Mouse (Mus musculus): ENCODE data around the gene Peak1.

DNA sequence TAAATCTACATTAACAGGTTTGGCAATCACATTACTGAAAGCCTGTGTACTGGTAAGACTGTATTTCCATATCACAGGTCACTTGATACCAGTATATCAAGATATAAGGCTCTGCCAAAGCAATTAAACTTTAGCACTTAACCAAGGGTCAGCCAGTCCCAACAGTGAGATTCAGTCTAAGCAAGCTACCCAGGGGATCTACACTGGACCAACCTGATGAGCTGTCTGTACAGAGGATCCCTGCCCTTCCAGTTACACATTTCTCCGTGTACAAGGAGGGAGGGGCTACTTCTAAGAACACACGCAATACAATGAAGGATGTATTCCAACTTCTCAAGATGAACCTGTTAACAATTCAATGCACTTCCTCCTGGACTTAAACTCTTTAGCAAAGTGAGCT is 259.8 kb downstream of the Peak1 start:
- no peak for TF ChIP-seq CTCF (IDR thresholded peaks at IDR 0.05; ENCODE audit: low read depth)
- TF ChIP-seq EP300 (IDR thresholded peaks at IDR 0.05; ENCODE audit: low read depth), result no peak

Data from liver, postnatal 0 days (tissue).